Mouse (Mus musculus) limb, embryonic 15.5 days (tissue): Measurements from ENCODE around the gene Ndufs1. TPM values are rescaled to one million over a fixed set of nuclear protein-coding genes. Genes with fewer than 3 reads are reported as not detected.
"Not testable (repeated sequence)": the region's sequence is repeated elsewhere in the genome, so short reads cannot be mapped to it uniquely, and the experiment has no call there.

Experiments used
- ATAC-seq: fragments of 200-750 bp; cut with Nextera tagmentation; 2 replicates; pipeline ENCODE4 v1.8.0; 2017; ENCODE audit warnings: low read depth, moderate TSS enrichment; ENCODE audit not compliant: insufficient number of reproducible peaks, low FRiP score, low TSS enrichment
- H3K27ac ChIP-seq: fragments of 300-500 bp; sonication (generic); 2 replicates; pipeline ENCODE4 v1.5.1; 2015; ENCODE audit warnings: moderate library complexity, mild to moderate bottlenecking, inconsistent platforms
- H3K27me3 ChIP-seq: fragments of 300-500 bp; sonication (generic); 2 replicates; pipeline ENCODE4 v1.6.1; 2015; ENCODE audit warnings: inconsistent platforms
- H3K36me3 ChIP-seq: fragments of 300-500 bp; sonication (generic); 2 replicates; pipeline ENCODE4 v1.6.1; 2015; ENCODE audit warnings: inconsistent platforms
- H3K4me1 ChIP-seq: fragments of 300-500 bp; sonication (generic); 2 replicates; pipeline ENCODE4 v1.6.1; 2015; ENCODE audit warnings: inconsistent platforms
- H3K4me2 ChIP-seq: fragments of 300-500 bp; sonication (generic); 2 replicates; pipeline ENCODE4 v1.6.1; 2015; ENCODE audit warnings: mild to moderate bottlenecking, inconsistent platforms
- H3K4me3 ChIP-seq: fragments of 300-500 bp; sonication (generic); 2 replicates; pipeline ENCODE4 v1.5.1; 2015; ENCODE audit warnings: mild to moderate bottlenecking, inconsistent platforms
- H3K9ac ChIP-seq: fragments of 300-500 bp; sonication (generic); 2 replicates; pipeline ENCODE4 v1.6.1; 2015; ENCODE audit warnings: inconsistent platforms
- H3K9me3 ChIP-seq: fragments of 300-500 bp; sonication (generic); 2 replicates; pipeline ENCODE4 v1.6.1; 2016; ENCODE audit warnings: inconsistent platforms
- WGBS: fragments of 180-500 bp; shearing (Covaris S2); methylation state at CpG from one replicate; pipeline ENCODE4 v1.1.7; 2015; 5-methylcytosine and 5-hydroxymethylcytosine counted together
- polyA plus RNA-seq: library from polyadenylated mRNA; unstranded; fragments of >200 nt; fragmentation: Nextera tagmentation; extraction: Ambion mirVana; gene quantifications from 2 replicates; pipeline ENCODE4 v1.2.1, GENCODE M21; 2015

Gene Ndufs1
- polyA plus RNA-seq, 1 experiment from 2014 or later = 112 TPM

GRCm38 (mm10) chr1:63182212-63182611 is 5.6 kb upstream of the Ndufs1 start:
- H3K4me1 ChIP-seq = peaks cover 15% of the 10 kb centered on the region
- no peaks in the 10 kb centered on the region for H3K9me3 ChIP-seq
- no peaks in the 10 kb centered on the region for H3K27me3 ChIP-seq
- H3K36me3 ChIP-seq = peaks cover 26% of the 10 kb centered on the region
- no peak overlapping the region for H3K27ac ChIP-seq
- no peak for ATAC-seq
- no peak overlapping the region for H3K4me2 ChIP-seq
- no peak overlapping the region for H3K4me3 ChIP-seq
- WGBS = 86% methylated on average over 5 of the region's 5 CpGs
- no peak overlapping the region for H3K9ac ChIP-seq

GRCm38 (mm10) chr1:63181480-63181879 is 4.8 kb upstream of the Ndufs1 start:
- H3K9me3 ChIP-seq = no peaks in the 10 kb centered on the region
- no peak overlapping the region for H3K27ac ChIP-seq
- H3K4me2 ChIP-seq = no peak overlapping the region
- WGBS = 98% methylated on average over 1 of the region's 1 CpGs
- no peak overlapping the region for H3K9ac ChIP-seq
- ATAC-seq = no peak
- peaks cover 26% of the 10 kb centered on the region for H3K36me3 ChIP-seq
- H3K4me3 ChIP-seq = no peak overlapping the region
- peaks cover 15% of the 10 kb centered on the region for H3K4me1 ChIP-seq
- no peaks in the 10 kb centered on the region for H3K27me3 ChIP-seq

- peak; percentile 74 for ATAC-seq
- Histone ChIP-seq H3K27ac (peak overlapping the region; percentile 28; the same call in 1 of the 2 replicates), H3K4me1 (peaks cover 15% of the 10 kb centered on the region), H3K4me3 (no peak overlapping the region), H3K9me3 (no peaks in the 10 kb centered on the region), H3K27me3 (no peaks in the 10 kb centered on the region), H3K36me3 (peaks cover 26% of the 10 kb centered on the region), H3K9ac (no peak overlapping the region), H3K4me2 (no peak overlapping the region)
- WGBS = 5% methylated on average over 3 of the region's 3 CpGs
Observed at GRCm38 (mm10) chr1:63181019-63181418, 4.4 kb upstream of the Ndufs1 start.

- H3K27me3 ChIP-seq, H3K4me3 ChIP-seq, H3K9me3 ChIP-seq, H3K4me2 ChIP-seq, H3K9ac ChIP-seq, ATAC-seq: not testable (repeated sequence)
- Histone ChIP-seq H3K27ac (peak overlapping the region; percentile 28; the same call in 1 of the 2 replicates), H3K4me1 (peaks cover 17% of the 10 kb centered on the region), H3K36me3 (peaks cover 26% of the 10 kb centered on the region)
- 67% methylated on average over 4 of the region's 4 CpGs for WGBS
Observed at GRCm38 (mm10) chr1:63180575-63180974, 3.9 kb upstream of the Ndufs1 start.

GRCm38 (mm10) chr1:63180122-63180521 is 3.5 kb upstream of the Ndufs1 start:
- Histone ChIP-seq H3K27me3 (no peaks in the 10 kb centered on the region), H3K4me1 (peaks cover 22% of the 10 kb centered on the region), H3K9me3 (no peaks in the 10 kb centered on the region), H3K36me3 (peaks cover 26% of the 10 kb centered on the region), H3K27ac (no peak overlapping the region), H3K4me2 (no peak overlapping the region), H3K9ac (no peak overlapping the region), H3K4me3 (no peak overlapping the region)
- ATAC-seq = no peak
- WGBS = 95% methylated on average over 4 of the region's 4 CpGs

- H3K4me3 ChIP-seq = peak overlapping the region; percentile 65
- WGBS = 69% methylated on average over 3 of the region's 3 CpGs
Observed at GRCm38 (mm10) chr1:63178308-63178707, 1.7 kb upstream of the Ndufs1 start.

GRCm38 (mm10) chr1:63176259-63176603 is 402 bp downstream of the Ndufs1 start:
- Histone ChIP-seq H3K4me1 (peaks cover 21% of the 10 kb centered on the region), H3K9me3 (no peaks in the 10 kb centered on the region), H3K27ac (peak overlapping the region; percentile 95), H3K27me3 (no peaks in the 10 kb centered on the region), H3K36me3 (peaks cover 31% of the 10 kb centered on the region), H3K4me3 (peak overlapping the region; percentile 65), H3K4me2 (peak overlapping the region; percentile 72), H3K9ac (peak overlapping the region; percentile 74)
- under 1% methylated on average over 14 of the region's 14 CpGs for WGBS
- ATAC-seq = peak; percentile 2; the same call in 1 of the 2 replicates

More at GRCm38 (mm10) chr1:63178308-63178707, 1.7 kb upstream of the Ndufs1 start:
- 0 out of 2 replicates have a peak overlapping the region, but pooled peaks have one; percentile 95 for H3K27ac ChIP-seq
- H3K9me3 ChIP-seq = no peaks in the 10 kb centered on the region
- H3K9ac ChIP-seq = no peak overlapping the region
- peak overlapping the region; percentile 72 for H3K4me2 ChIP-seq
- H3K4me1 ChIP-seq = peaks cover 26% of the 10 kb centered on the region
- ATAC-seq = no peak
- peaks cover 23% of the 10 kb centered on the region for H3K36me3 ChIP-seq
- H3K27me3 ChIP-seq = no peaks in the 10 kb centered on the region

GRCm38 (mm10) chr1:63175853-63176252 is 780 bp downstream of the Ndufs1 start:
- Histone ChIP-seq H3K36me3 (peaks cover 35% of the 10 kb centered on the region), H3K27ac (0 out of 2 replicates have a peak overlapping the region, but pooled peaks have one; percentile 95), H3K4me3 (peak overlapping the region; percentile 65), H3K4me1 (peaks cover 21% of the 10 kb centered on the region), H3K9me3 (no peaks in the 10 kb centered on the region), H3K4me2 (peak overlapping the region; percentile 72), H3K27me3 (no peaks in the 10 kb centered on the region), H3K9ac (peak overlapping the region; percentile 74)
- no peak for ATAC-seq
- 9% methylated on average over 11 of the region's 11 CpGs for WGBS

GRCm38 (mm10) chr1:63168638-63169037 is 8.0 kb downstream of the Ndufs1 start:
- Histone ChIP-seq H3K4me1 (no peaks in the 10 kb centered on the region), H3K9me3 (no peaks in the 10 kb centered on the region), H3K9ac (no peak overlapping the region), H3K36me3 (peaks cover 63% of the 10 kb centered on the region), H3K4me2 (no peak overlapping the region), H3K27ac (no peak overlapping the region), H3K27me3 (no peaks in the 10 kb centered on the region), H3K4me3 (no peak overlapping the region)
- ATAC-seq = no peak
- 79% methylated on average over 2 of the region's 2 CpGs for WGBS

GRCm38 (mm10) chr1:63140231-63140630 is 36.4 kb downstream of the Ndufs1 start:
- peaks cover 47% of the 10 kb centered on the region for H3K36me3 ChIP-seq
- no peak overlapping the region for H3K27ac ChIP-seq
- H3K9ac ChIP-seq = no peak overlapping the region
- H3K4me1 ChIP-seq = no peaks in the 10 kb centered on the region
- no peaks in the 10 kb centered on the region for H3K9me3 ChIP-seq
- WGBS = 94% methylated on average over 13 of the region's 13 CpGs
- H3K4me3 ChIP-seq = no peak overlapping the region
- H3K4me2 ChIP-seq = no peak overlapping the region
- ATAC-seq = no peak
- no peaks in the 10 kb centered on the region for H3K27me3 ChIP-seq

GRCm38 (mm10) chr1:63138586-63138985 is 38.0 kb downstream of the Ndufs1 start:
- H3K4me1 ChIP-seq, ATAC-seq: not testable (repeated sequence)
- 87% methylated on average over 1 of the region's 1 CpGs for WGBS

GRCm38 (mm10) chr1:63137971-63138370 is 38.7 kb downstream of the Ndufs1 start:
- Histone ChIP-seq H3K4me3 (no peak overlapping the region), H3K4me2 (no peak overlapping the region), H3K4me1 (no peaks in the 10 kb centered on the region), H3K9me3 (no peaks in the 10 kb centered on the region), H3K9ac (no peak overlapping the region), H3K36me3 (peaks cover 29% of the 10 kb centered on the region), H3K27ac (no peak overlapping the region), H3K27me3 (no peaks in the 10 kb centered on the region)
- 86% methylated on average over 2 of the region's 2 CpGs for WGBS
- no peak for ATAC-seq

More at GRCm38 (mm10) chr1:63138586-63138985, 38.0 kb downstream of the Ndufs1 start:
- H3K9me3 ChIP-seq, H3K27ac ChIP-seq, H3K9ac ChIP-seq, H3K4me2 ChIP-seq, H3K4me3 ChIP-seq, H3K27me3 ChIP-seq: not testable (repeated sequence)
- H3K36me3 ChIP-seq = peaks cover 33% of the 10 kb centered on the region

GRCm38 (mm10) chr1:63134530-63134929 is 42.1 kb downstream of the Ndufs1 start:
- Histone ChIP-seq H3K27ac (no peak overlapping the region), H3K4me2 (no peak overlapping the region), H3K4me3 (no peak overlapping the region), H3K9ac (no peak overlapping the region), H3K4me1 (peaks cover 5% of the 10 kb centered on the region; the same call in 1 of the 2 replicates), H3K9me3 (no peaks in the 10 kb centered on the region), H3K36me3 (peaks cover 8% of the 10 kb centered on the region), H3K27me3 (no peaks in the 10 kb centered on the region)
- 81% methylated on average over 3 of the region's 3 CpGs for WGBS
- ATAC-seq = no peak
